Mouse (Mus musculus): ENCODE measurements at regions not wholly inside any gene's neighbourhood (a gene's known extent, or its start where the extent isn't known, plus 50 kb on each side); places are given as distances from the start of the nearest gene placed in this dataset.

GRCm38 (mm10) chr1:39102126-39102905, 91.2 kb upstream of the Npas2 start:
- in situ Hi-C loops (cut with MboI; ENCODE audit: low pct_ligation_motif_present, low pct_unique_long_range_greater_than_20kb, low sequenced_read_pairs), result no loop called here
- Histone ChIP-seq H3K4me2 (ENCODE audit: insufficient read depth, low read depth, poor library complexity, severe bottlenecking) (no peak overlapping the region), H3K9me3 (replicated peaks; ENCODE audit: low read length) (no peaks in the 10 kb centered on the region), H3K27me3 (replicated peaks) (no peaks in the 10 kb centered on the region), H3K36me3 (replicated peaks in 1 of 2; ENCODE audit: control insufficient read depth in 1 of 2, insufficient read depth in 1 of 2, low read length in 1 of 2) (no peaks in the 10 kb centered on the region), H3K9ac (ENCODE audit: insufficient read depth, low read depth) (no peak overlapping the region), H3K4me1 (ENCODE audit: control insufficient read depth in 1 of 2, insufficient read depth in 2 of 2) (peaks cover 0 to 3% of the 10 kb centered on the region in 2 experiments; a peak in 1 of 4 replicates), H3K79me2 (replicated peaks; ENCODE audit: control insufficient read depth, extremely low read depth, insufficient read depth, poor library complexity, severe bottlenecking) (no peaks in the 10 kb centered on the region), H3K27ac (ENCODE audit: insufficient read depth, low read depth) (no peak overlapping the region), H3K4me3 (replicated peaks in 1 of 3; ENCODE audit: low read depth in 2 of 3, low read length in 2 of 3, poor library complexity in 1 of 3) (no peak overlapping the region)
- dilution Hi-C loops (cut with MboI; ENCODE audit: extremely low pct_ligation_motif_present, extremely low pct_unique_long_range_greater_than_20kb, low sequenced_read_pairs), result no loop called here
- DNase-seq (ENCODE audit: extremely low read depth), result no peak
- TF ChIP-seq BHLHE40 (IDR thresholded peaks at IDR 0.05; ENCODE audit: low read depth, low read length) (0 out of 2 replicates have a peak, but pooled peaks have one; percentile 7), IRF4 (IDR thresholded peaks at IDR 0.05; ENCODE audit: low read depth, low read length) (no peak)

GRCm38 (mm10) chr1:39102989-39103910, 90.3 kb upstream of the Npas2 start:
- no peak overlapping the region for H3K4me3 ChIP-seq (replicated peaks in 1 of 3; ENCODE audit: low read depth in 2 of 3, low read length in 2 of 3, poor library complexity in 1 of 3)
- TF ChIP-seq ZMIZ1 (IDR thresholded peaks at IDR 0.05; ENCODE audit: low read depth, low read length) (no peak), SIN3A (IDR thresholded peaks at IDR 0.05; ENCODE audit: low read length) (no peak)
- H3K4me1 ChIP-seq (ENCODE audit: control insufficient read depth in 1 of 2, insufficient read depth in 2 of 2), result peaks cover 0 to 3% of the 10 kb centered on the region in 2 experiments; a peak in 1 of 4 replicates
- no peak overlapping the region for H3K4me2 ChIP-seq (ENCODE audit: insufficient read depth, low read depth, poor library complexity, severe bottlenecking)
- no peaks in the 10 kb centered on the region for H3K9me3 ChIP-seq (replicated peaks; ENCODE audit: low read length)
- in situ Hi-C loops (cut with MboI; ENCODE audit: low pct_ligation_motif_present, low pct_unique_long_range_greater_than_20kb, low sequenced_read_pairs), result no loop called here
- H3K27me3 ChIP-seq (replicated peaks), result no peaks in the 10 kb centered on the region
- no peak overlapping the region for H3K9ac ChIP-seq (ENCODE audit: insufficient read depth, low read depth)
- no peak for DNase-seq (ENCODE audit: extremely low read depth)
- no peaks in the 10 kb centered on the region for H3K36me3 ChIP-seq (replicated peaks in 1 of 2; ENCODE audit: control insufficient read depth in 1 of 2, insufficient read depth in 1 of 2, low read length in 1 of 2)
- no peaks in the 10 kb centered on the region for H3K79me2 ChIP-seq (replicated peaks; ENCODE audit: control insufficient read depth, extremely low read depth, insufficient read depth, poor library complexity, severe bottlenecking)
- dilution Hi-C loops (cut with MboI; ENCODE audit: extremely low pct_ligation_motif_present, extremely low pct_unique_long_range_greater_than_20kb, low sequenced_read_pairs), result no loop called here
- H3K27ac ChIP-seq (ENCODE audit: insufficient read depth, low read depth), result no peak overlapping the region

- no peaks in the 10 kb centered on the region for H3K9me3 ChIP-seq (replicated peaks; ENCODE audit: low read length)
- no peaks in the 10 kb centered on the region for H3K36me3 ChIP-seq (replicated peaks in 1 of 2; ENCODE audit: control insufficient read depth in 1 of 2, insufficient read depth in 1 of 2, low read length in 1 of 2)
- H3K9ac ChIP-seq (ENCODE audit: insufficient read depth, low read depth), result no peak overlapping the region
- no peaks in the 10 kb centered on the region for H3K27me3 ChIP-seq (replicated peaks)
- in situ Hi-C loops (cut with MboI; ENCODE audit: low pct_ligation_motif_present, low pct_unique_long_range_greater_than_20kb, low sequenced_read_pairs), result no loop called here
- no peak for DNase-seq (ENCODE audit: extremely low read depth)
- no peak overlapping the region for H3K27ac ChIP-seq (ENCODE audit: insufficient read depth, low read depth)
- no peak overlapping the region for H3K4me3 ChIP-seq (replicated peaks in 1 of 3; ENCODE audit: low read depth in 2 of 3, low read length in 2 of 3, poor library complexity in 1 of 3)
- no peaks in the 10 kb centered on the region for H3K79me2 ChIP-seq (replicated peaks; ENCODE audit: control insufficient read depth, extremely low read depth, insufficient read depth, poor library complexity, severe bottlenecking)
- peaks cover 0 to 3% of the 10 kb centered on the region in 2 experiments; a peak in 1 of 4 replicates for H3K4me1 ChIP-seq (ENCODE audit: control insufficient read depth in 1 of 2, insufficient read depth in 2 of 2)
- dilution Hi-C loops (cut with MboI; ENCODE audit: extremely low pct_ligation_motif_present, extremely low pct_unique_long_range_greater_than_20kb, low sequenced_read_pairs), result no loop called here
- no peak for TF ChIP-seq IRF4 (IDR thresholded peaks at IDR 0.05; ENCODE audit: low read depth, low read length)
- TF ChIP-seq NRF1 (IDR thresholded peaks at IDR 0.05; ENCODE audit: low read depth, low read length), result no peak
- no peak for TF ChIP-seq ZMIZ1 (IDR thresholded peaks at IDR 0.05; ENCODE audit: low read depth, low read length)
- TF ChIP-seq JUND (conservative IDR thresholded peaks at IDR 0.05; ENCODE audit: low read depth, low read length), result no peak
- no peak for TF ChIP-seq USF2 (conservative IDR thresholded peaks at IDR 0.05; ENCODE audit: low read depth, low read length)
- no peak for TF ChIP-seq ETS1 (conservative IDR thresholded peaks at IDR 0.05; ENCODE audit: low read depth, low read length)
- no peak for TF ChIP-seq MAFK (IDR thresholded peaks at IDR 0.05; ENCODE audit: insufficient replicate concordance, low read length)
- no peak for TF ChIP-seq UBTF (IDR thresholded peaks at IDR 0.05; ENCODE audit: low read depth, low read length)
- H3K4me2 ChIP-seq (ENCODE audit: insufficient read depth, low read depth, poor library complexity, severe bottlenecking), result no peak overlapping the region
Measured at GRCm38 (mm10) chr1:39105546-39106371, 87.8 kb upstream of the Npas2 start.
